Mouse (Mus musculus) neural tube, embryonic 10.5 days (tissue): ENCODE measurements around the gene Scn4a.

Source experiments
- DNase-seq: peaks from one replicate; pipeline ENCODE4 v3.0.0-alpha.2; 2017; ENCODE audit warnings: low spot score; ENCODE audit errors: extremely low spot score

Gene Scn4a

GRCm38 (mm10) chr11:106316416-106316815, 36.7 kb downstream of the Scn4a start:
- no peak for DNase-seq

- no peak for DNase-seq
Measured at GRCm38 (mm10) chr11:106314333-106314812, 38.7 kb downstream of the Scn4a start, which contains the start of gene Cd79b. Cd79b (minus strand) TSS chr11:106314762.

GRCm38 (mm10) chr11:106313533-106313932, 39.6 kb downstream of the Scn4a start:
- no peak for DNase-seq

GRCm38 (mm10) chr11:106310123-106310522, 43.0 kb downstream of the Scn4a start:
- no peak for DNase-seq

- DNase-seq: no peak
Measured at GRCm38 (mm10) chr11:106308162-106308561, 44.9 kb downstream of the Scn4a start.

- no peak for DNase-seq
Measured at GRCm38 (mm10) chr11:106307432-106307831, 45.7 kb downstream of the Scn4a start.

- no peak for DNase-seq
Measured at GRCm38 (mm10) chr11:106306758-106307157, 46.3 kb downstream of the Scn4a start.

- no peak for DNase-seq
Measured at GRCm38 (mm10) chr11:106306065-106306385, 47.1 kb downstream of the Scn4a start.

GRCm38 (mm10) chr11:106305348-106306064, 47.6 kb downstream of the Scn4a start:
- DNase-seq: no peak

GRCm38 (mm10) chr11:106302634-106303033, 50.5 kb downstream of the Scn4a start:
- peak; percentile 80 for DNase-seq

- DNase-seq: no peak
Measured at GRCm38 (mm10) chr11:106301765-106302164, 51.3 kb downstream of the Scn4a start, which contains the start of gene Gh. Gh (minus strand) TSS chr11:106301865.

GRCm38 (mm10) chr11:106291861-106292260, 61.2 kb downstream of the Scn4a start:
- no peak for DNase-seq

GRCm38 (mm10) chr11:106290376-106290775, 62.7 kb downstream of the Scn4a start:
- DNase-seq: no peak

- DNase-seq: no peak
Measured at GRCm38 (mm10) chr11:106289369-106289768, 63.7 kb downstream of the Scn4a start.

- no peak for DNase-seq
Measured at GRCm38 (mm10) chr11:106286987-106287386, 66.1 kb downstream of the Scn4a start.

GRCm38 (mm10) chr11:106286206-106286605, 66.9 kb downstream of the Scn4a start:
- no peak for DNase-seq

- no peak for DNase-seq
Measured at GRCm38 (mm10) chr11:106284126-106284525, 69.0 kb downstream of the Scn4a start.

- DNase-seq: no peak
Measured at GRCm38 (mm10) chr11:106283371-106283770, 69.7 kb downstream of the Scn4a start.

- no peak for DNase-seq
Measured at GRCm38 (mm10) chr11:106282452-106282851, 70.6 kb downstream of the Scn4a start.

- peak; percentile 92 for DNase-seq
Measured at GRCm38 (mm10) chr11:106276454-106276853, 76.6 kb downstream of the Scn4a start, which contains the start of gene Tcam1. Tcam1 (plus strand) TSS chr11:106276672.

GRCm38 (mm10) chr11:106274971-106275411, 78.1 kb downstream of the Scn4a start:
- DNase-seq: peak; percentile 26

- no peak for DNase-seq
Measured at GRCm38 (mm10) chr11:106274374-106274773, 78.7 kb downstream of the Scn4a start.

GRCm38 (mm10) chr11:106273811-106274210, 79.3 kb downstream of the Scn4a start:
- no peak for DNase-seq
